Mouse (Mus musculus): Measurements from ENCODE around the gene Bnc2. TPM values are rescaled to one million over a fixed set of nuclear protein-coding genes. Genes with fewer than 3 reads are reported as not detected.

The Bnc2 gene
- polyA plus RNA-seq, 1 experiment from 2014 or later = 0.74 TPM

- no peak overlapping the region for H3K4me2 ChIP-seq
- H3K4me3 ChIP-seq (replicated peaks) = no peak overlapping the region
- H3K27ac ChIP-seq = no peak overlapping the region
- ATAC-seq (ENCODE audit: low read depth) (no peak), DNase-seq (no peak)
- WGBS (ENCODE audit: insufficient replicate concordance) = 76% methylated on average over 7 of the region's 7 CpGs
- no peaks in the 10 kb centered on the region for H3K27me3 ChIP-seq
- no peaks in the 10 kb centered on the region for H3K4me1 ChIP-seq (replicated peaks)
- no peaks in the 10 kb centered on the region for H3K9me3 ChIP-seq (replicated peaks)
- no peak overlapping the region for H3K9ac ChIP-seq
- H3K36me3 ChIP-seq = no peaks in the 10 kb centered on the region
Observed at GRCm38 (mm10) chr4:84627616-84628015, 47.5 kb downstream of the Bnc2 start.

DNA sequence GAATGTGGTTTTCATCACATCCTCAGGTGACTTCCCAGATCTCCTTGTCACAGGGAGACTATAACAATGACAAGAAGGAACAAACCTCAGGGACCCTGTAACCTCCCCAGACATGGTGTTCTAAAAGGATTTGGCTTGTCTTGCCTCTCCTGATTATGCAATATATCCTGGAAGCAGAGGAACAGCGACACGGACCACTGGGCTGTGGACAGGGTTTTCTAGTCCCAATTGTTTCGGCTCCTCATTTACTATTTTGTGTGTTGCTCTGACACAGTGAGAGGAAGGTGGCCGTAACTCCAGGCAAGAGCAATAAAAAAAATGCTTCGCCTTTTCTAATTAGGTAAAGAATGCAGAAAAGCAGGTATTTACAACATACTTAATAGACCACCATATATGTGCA, 51.8 kb downstream of the Bnc2 start:
- 62% methylated on average over 5 of the region's 5 CpGs for WGBS (ENCODE audit: insufficient replicate concordance)
- DNase-seq (no peak), ATAC-seq (ENCODE audit: low read depth) (no peak)
- H3K9me3 ChIP-seq (replicated peaks) = no peaks in the 10 kb centered on the region
- H3K27ac ChIP-seq = no peak overlapping the region
- no peaks in the 10 kb centered on the region for H3K36me3 ChIP-seq
- H3K4me1 ChIP-seq (replicated peaks) = no peaks in the 10 kb centered on the region
- no peak overlapping the region for H3K4me3 ChIP-seq (replicated peaks)
- no peak overlapping the region for H3K4me2 ChIP-seq
- H3K27me3 ChIP-seq = no peaks in the 10 kb centered on the region
- no peak overlapping the region for H3K9ac ChIP-seq

DNA sequence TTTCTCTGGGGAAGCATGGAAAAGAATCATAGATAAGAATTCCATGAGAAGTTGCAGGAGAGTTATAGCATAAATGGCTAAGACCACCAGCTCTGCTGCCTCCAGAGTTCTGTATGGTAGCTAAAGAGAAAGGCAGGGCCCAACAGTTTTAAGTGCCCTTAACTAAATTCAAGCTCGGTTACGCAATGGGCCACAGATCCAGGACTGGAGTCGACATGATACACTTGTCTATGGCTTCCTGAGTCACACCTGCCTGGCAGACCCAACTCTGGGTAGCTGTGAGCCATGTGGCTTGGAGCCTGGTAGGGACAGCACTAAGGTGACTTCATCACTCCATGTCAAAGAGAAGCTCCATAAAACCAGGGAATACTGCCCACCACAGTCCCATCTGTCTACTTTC, 53.3 kb downstream of the Bnc2 start:
- Histone ChIP-seq H3K4me2 (no peak overlapping the region), H3K36me3 (no peaks in the 10 kb centered on the region), H3K27me3 (no peaks in the 10 kb centered on the region), H3K4me1 (replicated peaks) (no peaks in the 10 kb centered on the region), H3K9me3 (replicated peaks) (no peaks in the 10 kb centered on the region), H3K4me3 (replicated peaks) (no peak overlapping the region), H3K9ac (no peak overlapping the region), H3K27ac (no peak overlapping the region)
- DNase-seq (no peak), ATAC-seq (ENCODE audit: low read depth) (no peak)
- 69% methylated on average over 3 of the region's 3 CpGs for WGBS (ENCODE audit: insufficient replicate concordance)

DNA sequence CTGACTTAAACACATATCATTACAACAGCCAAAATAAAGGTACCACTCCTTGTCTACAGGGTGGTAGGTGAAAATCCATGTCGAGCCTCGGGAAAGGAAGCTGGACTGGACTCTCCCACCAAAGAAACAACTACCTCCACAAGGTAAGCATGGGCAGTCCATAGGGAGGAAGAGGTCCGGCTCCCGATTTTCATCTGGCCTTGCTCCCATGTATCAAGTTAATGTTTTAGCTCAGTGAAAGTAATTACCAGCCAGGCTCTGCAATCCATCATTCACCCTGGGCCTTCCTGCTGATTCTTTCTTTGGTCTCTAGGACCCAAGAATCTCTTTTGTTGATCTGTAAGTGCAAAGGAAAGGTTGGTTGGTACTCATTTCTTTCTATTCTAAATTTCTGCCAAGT, 65.2 kb downstream of the Bnc2 start:
- no peak overlapping the region for H3K4me3 ChIP-seq (replicated peaks)
- H3K36me3 ChIP-seq = no peaks in the 10 kb centered on the region
- no peaks in the 10 kb centered on the region for H3K27me3 ChIP-seq
- ATAC-seq (ENCODE audit: low read depth) = no peak
- H3K4me1 ChIP-seq (replicated peaks) = no peaks in the 10 kb centered on the region
- 64% methylated on average over 4 of the region's 4 CpGs for WGBS (ENCODE audit: insufficient replicate concordance)
- no peak overlapping the region for H3K9ac ChIP-seq
- DNase-seq = no peak
- no peak overlapping the region for H3K4me2 ChIP-seq
- no peaks in the 10 kb centered on the region for H3K9me3 ChIP-seq (replicated peaks)
- H3K27ac ChIP-seq = no peak overlapping the region

DNA sequence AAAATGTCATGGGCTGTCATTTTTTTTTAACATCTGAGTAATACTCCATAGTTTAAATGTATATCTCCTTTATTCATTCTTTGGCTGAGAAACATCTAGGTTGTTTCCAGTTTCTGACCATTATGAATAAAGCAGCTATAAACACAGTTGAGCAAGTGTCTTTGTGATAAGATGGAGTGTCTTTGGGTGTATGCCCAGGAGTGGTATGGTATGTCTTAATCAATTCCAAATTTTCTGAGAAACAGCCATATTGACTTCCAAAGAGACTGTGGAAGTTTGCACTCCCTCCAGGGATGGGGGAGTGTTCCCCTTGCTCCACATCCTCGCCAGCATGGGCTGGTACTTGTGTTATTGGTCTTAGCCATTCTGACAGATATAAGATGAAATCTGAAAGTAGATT, 70.6 kb downstream of the Bnc2 start:
- DNase-seq = no peak
- no peak overlapping the region for H3K27ac ChIP-seq
- H3K4me1 ChIP-seq (replicated peaks) = no peaks in the 10 kb centered on the region
- ATAC-seq (ENCODE audit: low read depth) = no peak
- no peak overlapping the region for H3K4me3 ChIP-seq (replicated peaks)
- no peak overlapping the region for H3K4me2 ChIP-seq
- 48% methylated on average over 1 of the region's 1 CpGs for WGBS (ENCODE audit: insufficient replicate concordance)
- no peaks in the 10 kb centered on the region for H3K9me3 ChIP-seq (replicated peaks)
- H3K9ac ChIP-seq = no peak overlapping the region
- no peaks in the 10 kb centered on the region for H3K36me3 ChIP-seq
- no peaks in the 10 kb centered on the region for H3K27me3 ChIP-seq

DNA sequence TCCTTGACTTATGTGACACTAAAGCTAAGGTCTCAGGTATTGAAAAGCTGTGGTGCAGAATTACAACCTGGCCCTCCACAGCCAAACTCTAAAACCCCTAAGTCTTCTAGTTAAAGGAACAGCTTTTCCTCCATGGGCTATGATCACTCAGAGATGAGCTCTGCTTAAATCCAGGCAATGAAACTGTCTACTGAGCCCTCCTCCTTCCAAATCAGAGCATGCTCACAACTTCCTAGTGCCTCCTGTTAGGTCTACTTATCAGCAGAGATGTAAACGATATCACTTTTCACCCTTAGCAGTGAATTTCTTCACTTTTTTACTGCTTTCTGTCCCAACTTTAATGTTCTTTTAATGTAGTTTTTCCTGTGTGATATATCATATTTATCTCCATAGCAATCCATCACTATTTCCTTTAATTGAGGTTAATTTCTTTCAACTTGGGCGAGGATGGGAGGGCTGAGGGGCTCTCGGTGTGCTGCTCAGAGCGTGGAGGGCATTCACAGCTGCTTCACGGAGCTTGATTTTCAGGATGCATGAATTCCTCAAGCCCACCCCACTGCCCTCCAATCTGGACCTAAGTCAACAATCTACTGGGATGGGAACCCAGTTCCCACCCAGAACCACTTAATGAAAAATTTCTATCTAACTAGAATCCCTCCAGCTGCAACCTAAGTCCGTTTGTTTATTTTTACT, 94.7 kb downstream of the Bnc2 start:
- Histone ChIP-seq H3K4me3 (replicated peaks) (no peak overlapping the region), H3K4me2 (no peak overlapping the region), H3K27ac (no peak overlapping the region), H3K9ac (no peak overlapping the region), H3K36me3 (no peaks in the 10 kb centered on the region), H3K9me3 (replicated peaks) (no peaks in the 10 kb centered on the region), H3K4me1 (replicated peaks) (no peaks in the 10 kb centered on the region), H3K27me3 (no peaks in the 10 kb centered on the region)
- no peak for ATAC-seq (ENCODE audit: low read depth)
- WGBS (ENCODE audit: insufficient replicate concordance) = 67% methylated on average over 6 of the region's 6 CpGs
- no peak for DNase-seq

DNA sequence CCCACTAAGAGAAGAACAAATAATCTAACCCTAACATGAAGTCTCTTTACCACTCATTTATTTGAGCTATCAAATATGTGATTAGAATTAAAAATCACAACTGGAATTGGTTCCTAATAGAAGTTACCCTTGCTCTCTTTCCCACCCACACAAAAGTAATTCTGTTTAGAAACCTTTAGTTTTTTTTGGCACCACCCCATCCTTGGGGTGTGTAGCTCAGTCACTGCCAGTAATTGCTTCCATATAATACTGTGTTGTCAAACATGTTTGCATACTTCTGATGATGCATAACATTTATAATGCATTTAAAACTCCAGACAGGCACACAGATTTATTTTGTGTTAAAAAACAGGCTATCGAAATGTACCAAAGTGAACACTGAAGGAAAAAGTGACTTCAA, 96.8 kb downstream of the Bnc2 start:
- Histone ChIP-seq H3K9me3 (replicated peaks) (no peaks in the 10 kb centered on the region), H3K36me3 (no peaks in the 10 kb centered on the region), H3K9ac (no peak overlapping the region), H3K27me3 (no peaks in the 10 kb centered on the region), H3K4me3 (replicated peaks) (no peak overlapping the region), H3K27ac (no peak overlapping the region), H3K4me2 (no peak overlapping the region), H3K4me1 (replicated peaks) (no peaks in the 10 kb centered on the region)
- ATAC-seq (ENCODE audit: low read depth) = no peak
- WGBS (ENCODE audit: insufficient replicate concordance) = 60% methylated on average over 1 of the region's 1 CpGs
- DNase-seq = no peak

- Histone ChIP-seq H3K27ac (no peak overlapping the region), H3K4me1 (replicated peaks) (no peaks in the 10 kb centered on the region), H3K27me3 (no peaks in the 10 kb centered on the region), H3K36me3 (no peaks in the 10 kb centered on the region), H3K4me3 (replicated peaks) (no peak overlapping the region), H3K4me2 (no peak overlapping the region), H3K9ac (no peak overlapping the region), H3K9me3 (replicated peaks) (no peaks in the 10 kb centered on the region)
- no peak for ATAC-seq (ENCODE audit: low read depth)
- DNase-seq = no peak
- 71% methylated on average over 8 of the region's 8 CpGs for WGBS (ENCODE audit: insufficient replicate concordance)
Observed at GRCm38 (mm10) chr4:84566123-84566522, 109.0 kb downstream of the Bnc2 start.

DNA sequence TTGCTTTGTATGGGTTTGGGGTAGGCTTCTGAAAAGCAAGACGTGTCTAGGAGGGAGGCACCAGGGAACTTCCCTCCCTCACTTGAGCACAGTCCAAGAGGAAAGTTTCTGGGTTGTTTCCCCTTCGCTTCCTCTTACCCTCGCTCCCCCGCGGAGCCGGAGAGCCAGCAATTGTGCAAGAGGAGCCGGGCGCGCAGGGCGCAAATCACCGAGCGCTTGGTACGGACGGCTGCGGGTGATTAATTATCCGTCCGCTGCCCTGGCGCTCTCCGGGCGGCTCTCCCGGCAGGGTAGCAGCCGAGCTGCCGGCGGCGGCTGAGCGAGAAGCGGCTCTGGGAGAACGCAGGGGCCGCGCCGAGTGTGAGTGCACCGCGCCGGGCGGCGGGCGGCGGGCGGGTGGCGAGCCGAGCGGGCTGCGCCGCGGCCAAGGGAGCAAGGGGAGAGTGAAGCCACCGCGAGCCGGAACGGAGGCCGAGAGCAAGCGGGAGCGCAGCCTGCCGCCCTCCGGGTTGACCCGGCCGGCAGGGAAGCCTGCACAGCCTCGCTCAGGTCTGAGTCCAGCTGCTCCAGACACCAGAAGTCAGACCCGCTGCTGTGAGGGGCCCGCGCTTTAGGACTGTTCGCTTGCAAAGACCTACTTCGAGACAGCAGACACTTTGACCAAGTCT, 129.7 kb downstream of the Bnc2 start:
- Histone ChIP-seq H3K9ac (peak overlapping the region; percentile 53; the same call in 1 of the 2 replicates), H3K9me3 (replicated peaks) (no peaks in the 10 kb centered on the region), H3K27me3 (peaks cover 26% of the 10 kb centered on the region), H3K27ac (no peak overlapping the region), H3K4me3 (replicated peaks) (peak overlapping the region; percentile 53), H3K4me1 (replicated peaks) (no peaks in the 10 kb centered on the region), H3K36me3 (no peaks in the 10 kb centered on the region), H3K4me2 (peak overlapping the region; percentile 54)
- DNase-seq = peak; percentile 1
- under 1% methylated on average over 59 of the region's 62 CpGs for WGBS (ENCODE audit: insufficient replicate concordance)
- peak; percentile 67 for ATAC-seq (ENCODE audit: low read depth)

GRCm38 (mm10) chr4:84544646-84545045, 130.4 kb downstream of the Bnc2 start:
- Histone ChIP-seq H3K9ac (no peak overlapping the region), H3K9me3 (replicated peaks) (no peaks in the 10 kb centered on the region), H3K4me3 (replicated peaks) (no peak overlapping the region), H3K4me1 (replicated peaks) (no peaks in the 10 kb centered on the region), H3K36me3 (no peaks in the 10 kb centered on the region), H3K27ac (no peak overlapping the region), H3K27me3 (peaks cover 26% of the 10 kb centered on the region), H3K4me2 (no peak overlapping the region)
- WGBS (ENCODE audit: insufficient replicate concordance) = 33% methylated on average over 2 of the region's 2 CpGs
- DNase-seq (no peak), ATAC-seq (ENCODE audit: low read depth) (no peak)

DNA sequence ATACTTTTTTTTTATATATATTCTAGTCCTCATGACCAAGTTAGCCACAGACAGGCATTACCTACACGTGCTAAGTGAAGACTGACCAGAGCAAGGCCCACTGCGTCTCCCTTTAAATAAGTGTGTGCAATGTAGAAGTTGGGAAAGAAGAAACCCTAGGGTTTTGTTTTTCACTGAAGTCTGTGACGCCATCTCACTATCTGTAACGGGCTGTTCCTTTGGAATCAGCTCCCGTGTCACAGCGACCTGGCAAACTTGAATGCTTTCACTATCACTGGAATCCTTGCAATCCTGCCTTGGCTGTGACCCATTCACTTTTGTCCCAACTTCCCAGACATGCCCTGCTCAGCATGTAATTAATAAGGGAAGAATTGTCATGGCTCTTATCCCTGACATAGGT, 134.5 kb downstream of the Bnc2 start:
- Histone ChIP-seq H3K36me3 (no peaks in the 10 kb centered on the region), H3K9ac (no peak overlapping the region), H3K27ac (no peak overlapping the region), H3K4me2 (no peak overlapping the region), H3K27me3 (peaks cover 14% of the 10 kb centered on the region), H3K4me3 (replicated peaks) (no peak overlapping the region), H3K9me3 (replicated peaks) (no peaks in the 10 kb centered on the region), H3K4me1 (replicated peaks) (no peaks in the 10 kb centered on the region)
- DNase-seq (no peak), ATAC-seq (ENCODE audit: low read depth) (no peak)
- WGBS (ENCODE audit: insufficient replicate concordance) = 54% methylated on average over 6 of the region's 6 CpGs

DNA sequence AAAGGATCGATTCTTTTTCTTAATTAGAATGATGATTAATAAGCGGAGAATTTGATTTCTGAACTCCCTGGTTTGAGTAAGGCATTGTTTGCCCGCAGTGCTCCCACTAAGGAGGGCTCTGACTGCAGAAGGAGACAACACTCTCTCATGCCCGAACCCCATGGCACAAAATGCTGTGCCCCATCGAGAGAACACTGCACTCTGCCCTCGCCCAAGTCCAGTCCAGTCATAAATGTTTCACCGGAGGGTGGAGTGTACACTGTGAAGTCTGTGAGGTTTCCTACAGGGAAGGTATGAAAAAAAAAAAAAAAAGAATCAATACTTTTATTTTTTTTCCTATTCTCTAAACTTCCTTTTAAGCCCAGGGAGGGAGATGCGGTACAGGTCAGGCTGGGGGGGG, 135.7 kb downstream of the Bnc2 start:
- Histone ChIP-seq H3K4me2 (no peak overlapping the region), H3K9ac (no peak overlapping the region), H3K36me3 (no peaks in the 10 kb centered on the region), H3K27ac (no peak overlapping the region), H3K4me3 (replicated peaks) (no peak overlapping the region), H3K4me1 (replicated peaks) (no peaks in the 10 kb centered on the region), H3K27me3 (peaks cover 3% of the 10 kb centered on the region), H3K9me3 (replicated peaks) (no peaks in the 10 kb centered on the region)
- WGBS (ENCODE audit: insufficient replicate concordance) = 63% methylated on average over 8 of the region's 8 CpGs
- ATAC-seq (ENCODE audit: low read depth) (no peak), DNase-seq (no peak)
